10 mouse cellular contexts compared by ENCODE assay signal in genomic region chr5:75076326-75077050, GRCm38 (mm10). TPM values are rescaled to one million over a fixed set of nuclear protein-coding genes. Genes with fewer than 3 reads are reported as not detected.
DNase-seq lines count a peak whose midpoint lies in the region; ATAC-seq lines count a peak whose summit lies in the region.
"Had no signal": no experiment of that assay in that cellular context is flagged by ENCODE, and none has a peak within 500 bp of the region (broad histone marks: within the 10 kb centered on the region; RNA-seq: fewer than 3 reads in every experiment).

No protein-coding gene starts in this region.

- peak overlapping the region; percentile 34; the same call in 1 of the 2 replicates for H3K4me3 ChIP-seq in heart, embryonic 16.5 days (ENCODE audit: low read length)
- peak overlapping the region; percentile 27 for H3K4me3 ChIP-seq in embryonic facial prominence, embryonic 15.5 days (replicated peaks)
- H3K4me3 ChIP-seq in limb, embryonic 11.5 days (ENCODE audit: low read depth, low read length): no peak overlapping the region; the same call in 1 of the 2 replicates
- peak overlapping the region; percentile 35 for H3K4me3 ChIP-seq in neural tube, embryonic 15.5 days (replicated peaks)

- H3K4me2 ChIP-seq in heart, embryonic 16.5 days (ENCODE audit: low read depth, low read length): peak overlapping the region; percentile 42; the same call in 1 of the 2 replicates
- H3K4me2 ChIP-seq in embryonic facial prominence, embryonic 15.5 days (replicated peaks): peak overlapping the region; percentile 46
- H3K4me2 ChIP-seq in limb, embryonic 11.5 days (ENCODE audit: low read depth, severe bottlenecking): peak overlapping the region; percentile 37; the same call in 1 of the 2 replicates
- peak overlapping the region; percentile 64 for H3K4me2 ChIP-seq in neural tube, embryonic 15.5 days

- WGBS in heart, embryonic 16.5 days: 3% methylated on average over 17 of the region's 17 CpGs
- 2% methylated on average over 17 of the region's 17 CpGs for WGBS in embryonic facial prominence, embryonic 15.5 days
- WGBS in limb, embryonic 11.5 days: 1% methylated on average over 17 of the region's 17 CpGs
- WGBS in neural tube, embryonic 15.5 days: 1% methylated on average over 17 of the region's 17 CpGs

- H3K9ac ChIP-seq in heart, embryonic 16.5 days (ENCODE audit: low read length): no peak overlapping the region
- H3K9ac ChIP-seq in embryonic facial prominence, embryonic 15.5 days: no peak overlapping the region
- H3K9ac ChIP-seq in limb, embryonic 11.5 days (ENCODE audit: low read length): no peak overlapping the region
- no peak overlapping the region for H3K9ac ChIP-seq in neural tube, embryonic 15.5 days (replicated peaks)
- H3K9ac ChIP-seq: lung, embryonic 14.5 days had no signal

- peaks cover 6% of the 10 kb centered on the region for H3K4me1 ChIP-seq in heart, embryonic 16.5 days (ENCODE audit: control insufficient read depth, insufficient read depth, low read length)
- peaks cover 11% of the 10 kb centered on the region for H3K4me1 ChIP-seq in embryonic facial prominence, embryonic 15.5 days
- H3K4me1 ChIP-seq in limb, embryonic 11.5 days (ENCODE audit: control insufficient read depth, insufficient read depth, low read length): peaks cover 14% of the 10 kb centered on the region
- H3K4me1 ChIP-seq in neural tube, embryonic 15.5 days: peaks cover 29% of the 10 kb centered on the region

- H3K27me3 ChIP-seq in heart, embryonic 16.5 days (ENCODE audit: control insufficient read depth, insufficient read depth, low read length): peaks cover 99% of the 10 kb centered on the region
- H3K27me3 ChIP-seq in embryonic facial prominence, embryonic 15.5 days: peaks cover 99% of the 10 kb centered on the region
- peaks cover 96% of the 10 kb centered on the region for H3K27me3 ChIP-seq in limb, embryonic 11.5 days (ENCODE audit: control insufficient read depth, insufficient read depth, low read length)
- H3K27me3 ChIP-seq in neural tube, embryonic 15.5 days (replicated peaks): peaks cover 98% of the 10 kb centered on the region

- H3K36me3 ChIP-seq in heart, embryonic 16.5 days (ENCODE audit: control insufficient read depth, insufficient read depth): no peaks in the 10 kb centered on the region
- no peaks in the 10 kb centered on the region for H3K36me3 ChIP-seq in embryonic facial prominence, embryonic 15.5 days
- H3K36me3 ChIP-seq in limb, embryonic 11.5 days (ENCODE audit: control insufficient read depth, insufficient read depth, low read length): no peaks in the 10 kb centered on the region
- no peaks in the 10 kb centered on the region for H3K36me3 ChIP-seq in neural tube, embryonic 15.5 days

- ATAC-seq in heart, embryonic 16.5 days (replicated peaks; ENCODE audit: extremely low read depth, insufficient read depth, low FRiP score): no peak
- no peak for ATAC-seq in embryonic facial prominence, embryonic 15.5 days (ENCODE audit: insufficient number of reproducible peaks, low FRiP score, low TSS enrichment, low read depth)
- ATAC-seq in limb, embryonic 11.5 days (ENCODE audit: insufficient number of reproducible peaks, low FRiP score, low TSS enrichment, low read depth): no peak
- ATAC-seq in neural tube, embryonic 15.5 days (ENCODE audit: low FRiP score): no peak

- no peak for DNase-seq in heart, adult 9 months (ENCODE audit: low spot score in 2 of 2)
- DNase-seq in limb, embryonic 11.5 days (ENCODE audit: low spot score): peak; percentile 56
- DNase-seq in thymus, postnatal 10 days (ENCODE audit: low spot score in 2 of 2): no peak
- no peak for DNase-seq in spleen, adult 18-20 months
- no peak for DNase-seq in B cell, adult 2 months
- DNase-seq: lung, embryonic 14.5 days had no signal

- no peak overlapping the region for H3K27ac ChIP-seq in heart, embryonic 16.5 days (ENCODE audit: low read length)
- H3K27ac ChIP-seq in embryonic facial prominence, embryonic 15.5 days (replicated peaks): no peak overlapping the region
- no peak overlapping the region for H3K27ac ChIP-seq in limb, embryonic 11.5 days (replicated peaks; ENCODE audit: low read depth, low read length)
- no peak overlapping the region for H3K27ac ChIP-seq in neural tube, embryonic 15.5 days (replicated peaks)
- H3K27ac ChIP-seq: layer of hippocampus, adult 2 months had no signal

- no peaks in the 10 kb centered on the region for H3K9me3 ChIP-seq in heart, embryonic 16.5 days (replicated peaks; ENCODE audit: control insufficient read depth, low read length)
- no peaks in the 10 kb centered on the region for H3K9me3 ChIP-seq in embryonic facial prominence, embryonic 15.5 days (replicated peaks)
- H3K9me3 ChIP-seq in limb, embryonic 11.5 days (ENCODE audit: control insufficient read depth, low read length): no peaks in the 10 kb centered on the region
- no peaks in the 10 kb centered on the region for H3K9me3 ChIP-seq in neural tube, embryonic 15.5 days (replicated peaks)

RNA-seq across cellular contexts. Expression of gene Gsx2, which starts 1.1 kb away (rescaled TPM):
- not detected in 2 replicates for polyA plus RNA-seq in heart, embryonic 16.5 days (2015; fragmentation: Nextera tagmentation; extraction: Ambion mirVana)
- not detected in 2 replicates for polyA plus RNA-seq in embryonic facial prominence, embryonic 15.5 days (2015; fragmentation: Nextera tagmentation; extraction: Ambion mirVana)
- not detected in 2 replicates for polyA plus RNA-seq in limb, embryonic 11.5 days (2014; fragmentation: Nextera tagmentation; extraction: Ambion mirVana)
- polyA plus RNA-seq in neural tube, embryonic 15.5 days (2015; fragmentation: Nextera tagmentation; extraction: Ambion mirVana): 0.20 TPM in 1 of 2 replicates, not detected in the other
- polyA plus RNA-seq: lung, embryonic 14.5 days had no signal

RNA-seq across cellular contexts. Expression of gene Chic2, which starts 31.9 kb away (rescaled TPM):
- polyA plus RNA-seq in heart, embryonic 16.5 days (2015; fragmentation: Nextera tagmentation; extraction: Ambion mirVana): 21.6 and 21.9 TPM in 2 replicates
- polyA plus RNA-seq in embryonic facial prominence, embryonic 15.5 days (2015; fragmentation: Nextera tagmentation; extraction: Ambion mirVana): 32.1 and 35.1 TPM in 2 replicates
- 45.8 and 46.1 TPM in 2 replicates for polyA plus RNA-seq in limb, embryonic 11.5 days (2014; fragmentation: Nextera tagmentation; extraction: Ambion mirVana)
- 24.6 and 30.2 TPM in 2 replicates for polyA plus RNA-seq in neural tube, embryonic 15.5 days (2015; fragmentation: Nextera tagmentation; extraction: Ambion mirVana)
